Mouse (Mus musculus) brain, embryonic 14.5 days (tissue): ENCODE data around the gene Ahcyl1. TPM values are rescaled to one million over a fixed set of nuclear protein-coding genes. Genes with fewer than 3 reads are reported as not detected.

ENCODE experiments used
- DNase-seq: peaks from one replicate; pipeline ENCODE4 v3.0.0-alpha.2; 2011; ENCODE audit warnings: low read depth
- CTCF ChIP-seq: fragments of 200-500 bp; IDR thresholded peaks from 2 replicates; pipeline ENCODE4 v1.5.1; 2012; ENCODE audit warnings: inconsistent platforms, mild to moderate bottlenecking, moderate library complexity, borderline replicate concordance; ENCODE audit not compliant: insufficient read depth, insufficient read length; ENCODE audit errors: extremely low read depth
- POLR2A ChIP-seq: fragments of 200-500 bp; IDR thresholded peaks from 2 replicates; pipeline ENCODE4 v1.6.1; 2012; ENCODE audit warnings: mild to moderate bottlenecking, inconsistent platforms, borderline replicate concordance; ENCODE audit not compliant: poor library complexity, insufficient read depth, insufficient read length, severe bottlenecking; ENCODE audit errors: extremely low read depth
- polyA plus RNA-seq: library from polyadenylated mRNA; depleted of rRNA; stranded (reverse); fragments of >200 nt; gene quantifications from 2 replicates; pipeline ENCODE4 v1.2.3, GENCODE M21; 2012; rRNA removed

Ahcyl1 gene
- polyA plus RNA-seq, 1 experiment: 173 TPM

GRCm38 (mm10) chr3:107622537-107622936, 73.8 kb downstream of the Ahcyl1 start:
- no peak for DNase-seq
- TF ChIP-seq POLR2A: no peak
- TF ChIP-seq CTCF: no peak

GRCm38 (mm10) chr3:107621286-107622075, 74.9 kb downstream of the Ahcyl1 start:
- no peak for DNase-seq
- no peak for TF ChIP-seq CTCF
- TF ChIP-seq POLR2A: no peak

DNA sequence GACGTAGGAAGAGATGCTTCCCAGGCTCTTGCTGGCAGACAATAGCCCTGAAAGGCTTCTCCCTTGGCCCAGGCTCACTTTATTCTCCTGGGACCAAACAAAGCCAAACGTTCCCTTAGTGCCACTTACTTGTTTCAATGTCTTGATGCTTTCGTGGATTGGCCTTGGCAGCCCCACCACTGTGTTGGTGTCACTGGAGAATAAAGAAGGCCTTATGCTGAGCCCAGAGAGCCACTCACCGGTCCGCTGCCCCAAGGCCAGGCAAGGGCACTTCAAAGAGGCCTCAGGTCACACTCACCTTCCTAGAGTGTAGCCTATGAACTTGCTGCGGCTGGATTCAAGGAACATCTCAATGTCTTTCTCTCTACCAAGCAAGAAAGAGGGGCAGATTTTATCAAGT, 76.4 kb downstream of the Ahcyl1 start:
- no peak for TF ChIP-seq POLR2A
- no peak for TF ChIP-seq CTCF
- DNase-seq: no peak

DNA sequence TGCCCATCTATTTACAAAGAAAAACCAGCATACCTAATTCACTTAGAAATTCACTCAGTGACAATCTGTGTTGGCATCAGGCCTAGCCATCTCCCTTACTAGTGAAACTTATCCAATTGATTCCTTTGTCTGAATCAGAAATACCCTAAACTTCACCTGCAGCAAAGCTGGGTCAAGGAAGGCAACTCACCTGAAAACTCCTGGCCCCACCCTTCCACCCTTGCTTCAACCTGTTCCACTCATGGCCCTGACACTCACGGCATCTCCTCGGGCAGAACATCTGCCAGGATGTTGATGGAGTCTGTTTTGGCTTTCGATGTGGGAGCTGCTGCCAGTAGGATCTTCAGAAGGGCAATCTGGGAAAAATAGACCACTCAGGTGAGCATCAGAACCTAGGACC, 78.6 kb downstream of the Ahcyl1 start:
- no peak for TF ChIP-seq CTCF
- no peak for TF ChIP-seq POLR2A

More for the DNA sequence above, 78.6 kb downstream of the Ahcyl1 start:
- no peak for DNase-seq

Other genes with a start within 250 kb of the Ahcyl1 start
- gene Kcnc4, start 237.0 kb downstream of the Ahcyl1 start, polyA plus RNA-seq: 8.9 and 13.3 TPM in 2 replicates
- gene Slc6a17, start 178.5 kb downstream of the Ahcyl1 start, polyA plus RNA-seq: 37.6 and 40.2 TPM in 2 replicates
- gene Ubl4b, start 141.5 kb downstream of the Ahcyl1 start, polyA plus RNA-seq: not detected in 2 replicates
- 1.2 and 2.4 TPM in 2 replicates for gene Alx3, start 101.5 kb downstream of the Ahcyl1 start, polyA plus RNA-seq
- not detected in 2 replicates for gene Gm10961, start 65.2 kb downstream of the Ahcyl1 start, polyA plus RNA-seq
- 215 and 216 TPM in 2 replicates for gene Strip1, start 64.9 kb downstream of the Ahcyl1 start, polyA plus RNA-seq
- 6.4 and 8.5 TPM in 2 replicates for gene Csf1, start 63.9 kb upstream of the Ahcyl1 start, polyA plus RNA-seq
- not detected in 2 replicates for gene Eps8l3, start 180.7 kb upstream of the Ahcyl1 start, polyA plus RNA-seq
- 145 and 147 TPM in 2 replicates for gene Gstm5, start 199.3 kb upstream of the Ahcyl1 start, polyA plus RNA-seq
- 72.4 and 90.8 TPM in 2 replicates for gene Gstm7, start 235.3 kb upstream of the Ahcyl1 start, polyA plus RNA-seq
- 7.9 and 9.5 TPM in 2 replicates for gene Gstm6, start 247.2 kb upstream of the Ahcyl1 start, polyA plus RNA-seq